Comparison of ENCODE assay signal across 14 mouse cellular contexts in the genomic region with DNA sequence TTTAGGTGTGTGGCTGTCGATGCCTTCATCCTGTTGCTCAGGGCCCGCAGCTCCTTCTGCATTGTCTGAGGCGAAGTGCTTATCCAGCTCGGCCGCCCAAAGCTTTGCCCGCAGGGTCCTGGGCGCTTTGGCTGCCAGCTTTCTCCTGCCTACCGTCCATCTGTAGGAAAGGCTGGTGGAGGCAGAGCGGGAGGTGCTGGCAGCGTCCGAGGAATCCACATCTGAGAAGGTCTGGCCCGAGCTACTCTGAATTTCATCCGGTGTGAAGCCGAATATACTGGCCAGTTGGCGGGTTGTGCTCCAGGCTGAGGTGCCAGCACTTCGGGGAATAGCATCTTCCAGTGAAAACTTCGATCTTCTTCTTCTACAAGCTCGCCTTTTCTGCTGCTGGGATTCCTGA. TPM values are rescaled to one million over a fixed set of nuclear protein-coding genes. Genes with fewer than 3 reads are reported as not detected.
"Had no signal": no experiment of that assay in that cellular context is flagged by ENCODE, and none has a peak within 500 bp of the region (broad histone marks: within the 10 kb centered on the region; RNA-seq: fewer than 3 reads in every experiment).

No protein-coding gene starts in this region.

- H3K9me3 ChIP-seq: kidney, embryonic 15.5 days; limb, embryonic 15.5 days; liver, embryonic 12.5 days; midbrain, embryonic 15.5 days; neural tube, embryonic 13.5 days; stomach, embryonic 15.5 days had no signal

- ATAC-seq: liver, embryonic 12.5 days; midbrain, embryonic 15.5 days had no signal

- H3K4me3 ChIP-seq: kidney, embryonic 15.5 days; limb, embryonic 15.5 days; liver, embryonic 12.5 days; megakaryocyte, embryonic 14.5 days; midbrain, embryonic 15.5 days; neural tube, embryonic 13.5 days; stomach, embryonic 15.5 days had no signal

- H3K4me1 ChIP-seq: kidney, embryonic 15.5 days; liver, embryonic 12.5 days; megakaryocyte, embryonic 14.5 days; midbrain, embryonic 15.5 days; neural tube, embryonic 13.5 days; stomach, embryonic 15.5 days had no signal

- DNase-seq: kidney, postnatal 14 days; lung, embryonic 14.5 days; lung, postnatal 10 days; retina, postnatal 1 day; thymus, postnatal 36 days had no signal

- H3K27ac ChIP-seq: kidney, embryonic 15.5 days; limb, embryonic 15.5 days; liver, embryonic 12.5 days; macrophage; midbrain, embryonic 15.5 days; neural tube, embryonic 13.5 days; stomach, embryonic 15.5 days had no signal

- H3K9ac ChIP-seq: kidney, embryonic 15.5 days; limb, embryonic 15.5 days; liver, embryonic 12.5 days; lung, embryonic 14.5 days; midbrain, embryonic 15.5 days; neural tube, embryonic 13.5 days; stomach, embryonic 15.5 days had no signal

- H3K36me3 ChIP-seq: kidney, embryonic 15.5 days; limb, embryonic 15.5 days; liver, embryonic 12.5 days; midbrain, embryonic 15.5 days; neural tube, embryonic 13.5 days; stomach, embryonic 15.5 days had no signal

- H3K27me3 ChIP-seq: kidney, embryonic 15.5 days; limb, embryonic 15.5 days; megakaryocyte, embryonic 14.5 days; midbrain, embryonic 15.5 days; neural tube, embryonic 13.5 days; stomach, embryonic 15.5 days had no signal

RNA-seq across cellular contexts. Expression of a gene that starts 56.3 kb away (rescaled TPM):
- polyA plus RNA-seq: liver, embryonic 12.5 days; lung, embryonic 14.5 days; macrophage; thymus, postnatal 0 days had no signal
